8 mouse cellular contexts compared by ENCODE assay signal in the genomic region with DNA sequence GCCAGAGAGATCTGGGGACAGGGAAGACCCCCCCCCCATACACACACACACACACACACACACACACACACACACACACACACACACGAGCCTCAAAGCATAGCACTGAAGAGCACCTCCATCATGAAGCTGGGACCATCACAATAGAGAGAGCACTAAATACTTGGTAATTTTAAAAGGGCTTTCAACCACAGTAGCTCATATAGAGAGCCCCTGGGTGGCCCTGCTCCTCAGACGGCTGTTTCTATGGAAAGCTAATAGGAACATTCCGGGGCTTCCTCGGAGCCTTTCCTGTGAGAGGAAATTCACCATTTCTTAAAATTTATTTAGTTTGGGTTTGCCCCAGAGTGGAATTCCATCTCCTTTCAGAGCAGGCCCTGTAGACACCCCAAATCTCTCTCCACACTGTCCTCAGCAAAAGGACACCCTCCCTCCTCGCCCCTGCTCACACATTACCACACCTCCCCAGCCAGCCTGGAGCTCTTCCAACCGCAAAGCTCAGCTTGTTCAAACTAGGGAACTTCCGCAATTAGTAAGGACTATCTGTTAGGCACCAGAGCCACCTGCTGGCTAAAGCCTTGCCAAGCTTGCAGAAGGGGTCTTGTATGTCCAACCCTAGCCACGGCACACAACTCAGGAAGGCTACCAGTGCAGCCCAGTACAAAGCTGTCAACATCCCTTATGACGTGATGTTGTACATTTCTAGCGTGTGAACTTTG. TPM values are rescaled to one million over a fixed set of nuclear protein-coding genes. Genes with fewer than 3 reads are reported as not detected.
A peak's percentile ranks its signal among the peaks of the same experiment; 100 is the strongest.
DNase-seq lines count a peak whose midpoint lies in the region; ATAC-seq lines count a peak whose summit lies in the region.

No protein-coding gene starts in this region.

- H3K36me3 ChIP-seq in heart, embryonic 11.5 days (ENCODE audit: control insufficient read depth, insufficient read depth, low read length), result no peaks in the 10 kb centered on the region
- no peaks in the 10 kb centered on the region for H3K36me3 ChIP-seq in kidney, embryonic 14.5 days (ENCODE audit: control insufficient read depth, insufficient read depth, low read length)
- no peaks in the 10 kb centered on the region for H3K36me3 ChIP-seq in limb, embryonic 12.5 days
- no peaks in the 10 kb centered on the region for H3K36me3 ChIP-seq in midbrain, embryonic 16.5 days (ENCODE audit: control insufficient read depth, insufficient read depth, low read length)

- DNase-seq in 416B (ENCODE audit: low read depth), result peak; percentile 2
- peak; percentile 94 for DNase-seq in brain, adult 2 months (ENCODE audit: low read depth, low spot score)
- peak; percentile 18 for DNase-seq in fibroblast of lung, adult 2 months (ENCODE audit: low read depth)
- peak; percentile 78 for DNase-seq in telencephalon, adult 2 months (ENCODE audit: low read depth, low spot score)

- H3K4me1 ChIP-seq in heart, embryonic 11.5 days (ENCODE audit: control insufficient read depth, insufficient read depth, low read length), result no peaks in the 10 kb centered on the region
- no peaks in the 10 kb centered on the region for H3K4me1 ChIP-seq in kidney, embryonic 14.5 days (ENCODE audit: control insufficient read depth, insufficient read depth, low read length)
- no peaks in the 10 kb centered on the region for H3K4me1 ChIP-seq in limb, embryonic 12.5 days (replicated peaks)
- H3K4me1 ChIP-seq in midbrain, embryonic 16.5 days (ENCODE audit: control insufficient read depth, insufficient read depth, low read length), result no peaks in the 10 kb centered on the region

- H3K27ac ChIP-seq in heart, embryonic 11.5 days (ENCODE audit: low read depth, low read length), result no peak overlapping the region
- H3K27ac ChIP-seq in kidney, embryonic 14.5 days (ENCODE audit: low read depth, low read length), result no peak overlapping the region
- no peak overlapping the region for H3K27ac ChIP-seq in limb, embryonic 12.5 days
- H3K27ac ChIP-seq in midbrain, embryonic 16.5 days (ENCODE audit: low read length), result no peak overlapping the region

- peaks cover 5% of the 10 kb centered on the region; the same call in 1 of the 2 replicates for H3K27me3 ChIP-seq in heart, embryonic 11.5 days (ENCODE audit: control insufficient read depth, insufficient read depth, low read length)
- H3K27me3 ChIP-seq in kidney, embryonic 14.5 days (ENCODE audit: control insufficient read depth, insufficient read depth, low read length), result no peaks in the 10 kb centered on the region
- no peaks in the 10 kb centered on the region for H3K27me3 ChIP-seq in limb, embryonic 12.5 days
- no peaks in the 10 kb centered on the region for H3K27me3 ChIP-seq in midbrain, embryonic 16.5 days (ENCODE audit: control insufficient read depth, insufficient read depth, low read depth, low read length)

- peak; percentile 52; the same call in 1 of the 2 replicates for ATAC-seq in heart, embryonic 11.5 days (replicated peaks; ENCODE audit: insufficient number of reproducible peaks, low FRiP score, low TSS enrichment)
- peak; percentile 68; the same call in 1 of the 2 replicates for ATAC-seq in kidney, embryonic 14.5 days (ENCODE audit: low FRiP score, low TSS enrichment)
- ATAC-seq in limb, embryonic 12.5 days (ENCODE audit: insufficient number of reproducible peaks, insufficient read depth, low FRiP score, low TSS enrichment, low read depth), result peak; percentile 58
- ATAC-seq in midbrain, embryonic 16.5 days, result peak; percentile 79

- H3K9ac ChIP-seq in heart, embryonic 11.5 days (ENCODE audit: low read depth, low read length), result no peak overlapping the region
- no peak overlapping the region for H3K9ac ChIP-seq in kidney, embryonic 14.5 days (ENCODE audit: low read depth, low read length)
- H3K9ac ChIP-seq in limb, embryonic 12.5 days (replicated peaks), result no peak overlapping the region
- no peak overlapping the region for H3K9ac ChIP-seq in midbrain, embryonic 16.5 days (ENCODE audit: low read depth, low read length)

- H3K4me3 ChIP-seq in heart, embryonic 11.5 days (ENCODE audit: low read depth, low read length), result no peak overlapping the region
- H3K4me3 ChIP-seq in kidney, embryonic 14.5 days (ENCODE audit: low read length), result no peak overlapping the region; the same call in 1 of the 2 replicates
- H3K4me3 ChIP-seq in limb, embryonic 12.5 days (replicated peaks), result no peak overlapping the region
- H3K4me3 ChIP-seq in midbrain, embryonic 16.5 days (ENCODE audit: low read depth, low read length), result no peak overlapping the region

- WGBS in heart, embryonic 11.5 days (ENCODE audit: insufficient replicate concordance), result 23% methylated on average over 10 of the region's 10 CpGs
- 20% methylated on average over 10 of the region's 10 CpGs for WGBS in kidney, embryonic 14.5 days
- 25% methylated on average over 10 of the region's 10 CpGs for WGBS in limb, embryonic 12.5 days
- 26% methylated on average over 10 of the region's 10 CpGs for WGBS in midbrain, embryonic 16.5 days

- no peaks in the 10 kb centered on the region for H3K9me3 ChIP-seq in heart, embryonic 11.5 days (replicated peaks; ENCODE audit: control insufficient read depth, low read length)
- H3K9me3 ChIP-seq in kidney, embryonic 14.5 days (ENCODE audit: control insufficient read depth, low read length), result no peaks in the 10 kb centered on the region
- no peaks in the 10 kb centered on the region for H3K9me3 ChIP-seq in limb, embryonic 12.5 days
- H3K9me3 ChIP-seq in midbrain, embryonic 16.5 days (replicated peaks; ENCODE audit: control insufficient read depth, low read length, poor library complexity, severe bottlenecking), result no peaks in the 10 kb centered on the region

- H3K4me2 ChIP-seq in heart, embryonic 11.5 days, result no peak overlapping the region
- H3K4me2 ChIP-seq in kidney, embryonic 14.5 days (replicated peaks; ENCODE audit: low read depth, low read length), result 0 out of 2 replicates have a peak overlapping the region, but pooled peaks have one; percentile 12
- peak overlapping the region; percentile 2; the same call in 1 of the 2 replicates for H3K4me2 ChIP-seq in limb, embryonic 12.5 days
- peak overlapping the region; percentile 36 for H3K4me2 ChIP-seq in midbrain, embryonic 16.5 days (ENCODE audit: low read length)

RNA-seq across cellular contexts. Expression of a gene that starts 26.5 kb away (rescaled TPM):
- polyA plus RNA-seq in heart, embryonic 11.5 days (2014; fragmentation: Nextera tagmentation; extraction: Ambion mirVana), result 0.86 and 1.4 TPM in 2 replicates
- polyA plus RNA-seq in kidney, embryonic 14.5 days (2014; fragmentation: Nextera tagmentation; extraction: Ambion mirVana), result 2.5 and 3.1 TPM in 2 replicates
- polyA plus RNA-seq in limb, embryonic 12.5 days (2016; fragmentation: Nextera tagmentation; extraction: Ambion mirVana), result 3.1 and 3.2 TPM in 2 replicates
- polyA plus RNA-seq in midbrain, embryonic 16.5 days (2015; fragmentation: Nextera tagmentation; extraction: Ambion mirVana), result 16.3 and 16.7 TPM in 2 replicates

Comparison
In these comparisons a context has a peak if more than half of its experiments do, and no peak if none do; other contexts are left out.
1. DNase-seq: peak in every context shown above with its lines; median percentile 94 in brain, adult 2 months; 78 in telencephalon, adult 2 months; 18 in fibroblast of lung, adult 2 months; 2 in 416B.